Mouse (Mus musculus): ENCODE data around the gene E4f1. TPM values are rescaled to one million over a fixed set of nuclear protein-coding genes. Genes with fewer than 3 reads are reported as not detected.

Gene E4f1
- polyA plus RNA-seq (2012), result 22.1 and 25.5 TPM in 2 replicates

GRCm38 (mm10) chr17:24469910-24470602 lies at the start of gene E4f1, which contains the start of gene Pgp:
Gene E4f1 (minus strand): TSS chr17:24470313.
Gene Pgp (plus strand): TSS chr17:24470392.

GRCm38 (mm10) chr17:24488186-24488661 lies 18.1 kb upstream of the E4f1 start, which contains the start of gene Caskin1:
Gene Caskin1 (plus strand): TSS chr17:24488601.

GRCm38 (mm10) chr17:24478663-24479380 lies 8.7 kb upstream of the E4f1 start, which contains the start of gene Mlst8:
Gene Mlst8 (minus strand): TSS chr17:24479078.

GRCm38 (mm10) chr17:24473612-24474275 lies 3.6 kb upstream of the E4f1 start, which contains the start of gene Bricd5:
Gene Bricd5 (plus strand): TSS chr17:24473884.

GRCm38 (mm10) chr17:24442632-24443155 lies 27.4 kb downstream of the E4f1 start, which contains the start of gene Dnase1l2:
Gene Dnase1l2 (minus strand): TSS chr17:24443105.

GRCm38 (mm10) chr17:24426471-24427169 lies 43.5 kb downstream of the E4f1 start, which contains the start of gene Eci1:
Gene Eci1 (plus strand): TSS chr17:24426641.

GRCm38 (mm10) chr17:24414230-24414976 lies 55.7 kb downstream of the E4f1 start, which contains the start of gene Rnps1:
Gene Rnps1 (plus strand): TSS chr17:24414565.

Other genes with a start within 250 kb of the E4f1 start
- 19.0 and 19.6 TPM in 2 replicates for gene Tedc2, start 249.5 kb downstream of the E4f1 start, polyA plus RNA-seq (2012)
- 12.6 and 17.9 TPM in 2 replicates for gene Ccnf, start 218.8 kb downstream of the E4f1 start, polyA plus RNA-seq (2012)
- not detected in 2 replicates for gene Abca17, start 119.2 kb downstream of the E4f1 start, polyA plus RNA-seq (2012)
- gene Abca3, start 118.4 kb downstream of the E4f1 start, polyA plus RNA-seq (2012), result 17.2 and 20.4 TPM in 2 replicates
- gene Rnps1, start 55.7 kb downstream of the E4f1 start, polyA plus RNA-seq (2012), result 380 and 417 TPM in 2 replicates
- gene Eci1, start 43.7 kb downstream of the E4f1 start, polyA plus RNA-seq (2012), result 60.8 and 65.3 TPM in 2 replicates
- 0.14 and 0.30 TPM in 2 replicates for gene Dnase1l2, start 27.2 kb downstream of the E4f1 start, polyA plus RNA-seq (2012)
- gene Pgp, start 79 bp upstream of the E4f1 start, polyA plus RNA-seq (2012), result 40.9 and 49.4 TPM in 2 replicates
- gene Bricd5, start 3.6 kb upstream of the E4f1 start, polyA plus RNA-seq (2012), result 0.47 TPM in 1 of 2 replicates, not detected in the other
- 11.5 and 13.6 TPM in 2 replicates for gene Mlst8, start 8.8 kb upstream of the E4f1 start, polyA plus RNA-seq (2012)
- 0.09 TPM in 2 replicates for gene Caskin1, start 18.3 kb upstream of the E4f1 start, polyA plus RNA-seq (2012)
- gene Traf7, start 57.6 kb upstream of the E4f1 start, polyA plus RNA-seq (2012), result 245 and 258 TPM in 2 replicates
- gene Rab26, start 63.9 kb upstream of the E4f1 start, polyA plus RNA-seq (2012), result 0.11 and 0.31 TPM in 2 replicates
- 8.2 and 11.0 TPM in 2 replicates for gene Pkd1, start 79.5 kb upstream of the E4f1 start, polyA plus RNA-seq (2012)
- gene Tsc2, start 162.3 kb upstream of the E4f1 start, polyA plus RNA-seq (2012), result 54.9 and 75.1 TPM in 2 replicates
- gene Nthl1, start 162.4 kb upstream of the E4f1 start, polyA plus RNA-seq (2012), result 13.1 and 14.7 TPM in 2 replicates
- 6.3 and 8.8 TPM in 2 replicates for gene Slc9a3r2, start 180.0 kb upstream of the E4f1 start, polyA plus RNA-seq (2012)
- gene Npw, start 188.1 kb upstream of the E4f1 start, polyA plus RNA-seq (2012), result 1.1 and 1.8 TPM in 2 replicates
- 115 and 133 TPM in 2 replicates for gene Zfp598, start 199.4 kb upstream of the E4f1 start, polyA plus RNA-seq (2012)
- gene Syngr3, start 219.6 kb upstream of the E4f1 start, polyA plus RNA-seq (2012), result 0.09 and 0.17 TPM in 2 replicates
- 83.1 and 98.4 TPM in 2 replicates for gene Gfer, start 225.8 kb upstream of the E4f1 start, polyA plus RNA-seq (2012)
- gene Noxo1, start 225.9 kb upstream of the E4f1 start, polyA plus RNA-seq (2012), result 1.4 and 1.9 TPM in 2 replicates
- gene Tbl3, start 237.3 kb upstream of the E4f1 start, polyA plus RNA-seq (2012), result 27.5 and 29.5 TPM in 2 replicates
- gene Rnf151, start 247.8 kb upstream of the E4f1 start, polyA plus RNA-seq (2012), result 0.10 and 0.29 TPM in 2 replicates
- 3,004 and 3,175 TPM in 2 replicates for gene Rps2, start 247.8 kb upstream of the E4f1 start, polyA plus RNA-seq (2012)